Mouse (Mus musculus) myocyte (in vitro differentiated cells): ENCODE results near the gene Gm17651.

Experiments
- POLR2A ChIP-seq: IDR thresholded peaks from one replicate; pipeline ENCODE4 v1.6.1; 2011; ENCODE audit warnings: low read depth, mild to moderate bottlenecking, control low read depth, moderate library complexity; ENCODE audit not compliant: insufficient read length
- REST ChIP-seq: IDR thresholded peaks from one replicate; pipeline ENCODE4 v1.6.1; 2011; ENCODE audit warnings: mild to moderate bottlenecking, control low read depth, moderate library complexity; ENCODE audit not compliant: insufficient read depth, insufficient read length
- SRF ChIP-seq: IDR thresholded peaks from one replicate; pipeline ENCODE4 v1.6.1; 2011; ENCODE audit warnings: low read depth; ENCODE audit not compliant: control insufficient read depth, insufficient read length
- TCF12 ChIP-seq: IDR thresholded peaks from one replicate; pipeline ENCODE4 v1.6.1; 2011; ENCODE audit warnings: mild to moderate bottlenecking, control low read depth; ENCODE audit not compliant: poor library complexity, insufficient read depth, severe bottlenecking
- TCF3 ChIP-seq: IDR thresholded peaks from one replicate; pipeline ENCODE4 v1.6.1; 2011; ENCODE audit warnings: low read depth, control low read depth; ENCODE audit not compliant: insufficient read length
- USF1 ChIP-seq: IDR thresholded peaks from one replicate; pipeline ENCODE4 v1.6.1; 2011; ENCODE audit warnings: low read depth, mild to moderate bottlenecking, control low read depth, moderate library complexity

GRCm38 (mm10) chr3:97631258-97631860 is 43.1 kb downstream of the Gm17651 start:
- TF ChIP-seq POLR2A (no peak), REST (no peak), TCF12 (no peak), TCF3 (no peak), SRF (no peak), USF1 (no peak)
